Mouse (Mus musculus) ES-CJ7 (cell line): ENCODE measurements around the gene Rab3gap2.
A peak's percentile ranks its signal among the peaks of the same experiment; 100 is the strongest.

ENCODE experiments used
- DNase-seq: peaks from one replicate; pipeline ENCODE4 v3.0.0; 2011; ENCODE audit warnings: low read depth, low spot score

Gene Rab3gap2

GRCm38 (mm10) chr1:185329851-185330250 is 125.9 kb downstream of the Rab3gap2 start:
- DNase-seq: no peak

- no peak for DNase-seq
These were observed 127.4 kb downstream of the Rab3gap2 start for GRCm38 (mm10) chr1:185331364-185331763.

GRCm38 (mm10) chr1:185331983-185332430 is 128.1 kb downstream of the Rab3gap2 start, which contains the start of gene Bpnt1:
Gene Bpnt1 (plus strand): TSS chr1:185332149.
- peak; percentile 91 for DNase-seq

- DNase-seq: no peak
These were observed 129.7 kb downstream of the Rab3gap2 start for GRCm38 (mm10) chr1:185333651-185334050.

GRCm38 (mm10) chr1:185334136-185334535 is 130.2 kb downstream of the Rab3gap2 start:
- DNase-seq: no peak

- DNase-seq: peak; percentile 60
These were observed 131.4 kb downstream of the Rab3gap2 start for GRCm38 (mm10) chr1:185335231-185335765.
